Mouse (Mus musculus): ENCODE results near the gene Arhgef3. TPM values are rescaled to one million over a fixed set of nuclear protein-coding genes. Genes with fewer than 3 reads are reported as not detected.

Arhgef3 gene
- polyA plus RNA-seq, 2 experiments from 2014 or later, result 120 to 133 TPM

DNA sequence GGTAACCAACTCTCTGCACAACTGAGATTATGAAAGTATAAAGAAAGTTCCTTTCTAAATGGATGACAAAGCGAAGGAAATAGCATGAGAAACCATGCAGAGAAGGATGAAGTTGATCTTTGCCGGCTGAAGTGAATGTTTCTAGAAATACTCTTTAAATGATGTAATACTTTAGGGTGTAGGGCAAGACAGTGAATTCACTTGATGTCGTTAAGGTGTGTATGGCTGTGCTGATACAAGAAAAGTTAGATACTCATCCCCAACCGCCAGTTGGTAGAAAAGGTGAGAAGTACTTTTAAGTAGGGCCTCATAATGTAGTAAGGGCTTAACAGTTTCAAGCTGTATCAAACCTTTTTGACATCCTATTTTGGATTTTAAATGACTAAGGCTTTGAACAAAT lies 315.6 kb downstream of the Arhgef3 start:
- ATAC-seq, result no peak

DNA sequence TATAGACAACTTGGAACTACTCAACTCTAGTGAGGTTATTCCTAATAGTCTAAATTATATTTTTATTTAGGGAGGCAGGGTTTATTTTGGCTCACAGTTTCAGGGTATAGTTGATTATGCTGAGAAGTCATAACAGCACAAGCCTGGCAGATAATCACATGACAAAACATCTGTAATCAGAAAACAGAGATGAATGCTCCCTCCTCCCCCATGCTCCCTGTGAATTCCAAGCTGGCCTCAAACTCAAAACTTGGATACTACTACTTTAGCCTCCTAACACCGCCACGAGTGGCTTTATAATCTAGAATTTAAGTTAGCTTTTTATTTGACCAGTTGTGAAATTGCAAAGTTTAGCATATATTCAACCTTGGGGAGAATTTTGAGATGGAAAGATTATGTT lies 317.4 kb downstream of the Arhgef3 start:
- ATAC-seq, result no peak

DNA sequence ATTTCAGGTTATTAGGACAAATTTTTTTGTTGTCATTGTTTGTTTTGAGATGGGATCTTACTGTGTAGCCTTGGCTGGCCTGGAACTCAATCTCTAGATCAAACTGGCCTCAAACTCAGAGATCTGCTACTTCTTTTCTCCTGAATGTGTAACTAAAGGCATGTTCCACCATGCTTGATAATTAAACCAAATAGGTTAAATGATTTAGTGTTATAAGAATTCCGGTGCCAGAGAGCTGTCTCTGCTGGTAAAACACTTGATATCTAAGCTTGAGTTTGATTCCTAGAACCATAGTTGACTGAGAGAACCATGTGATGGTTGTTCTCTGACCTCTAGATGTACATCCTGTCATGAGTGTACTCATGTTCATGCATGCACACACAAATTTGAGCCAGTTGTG lies 321.4 kb downstream of the Arhgef3 start:
- ATAC-seq, result no peak

DNA sequence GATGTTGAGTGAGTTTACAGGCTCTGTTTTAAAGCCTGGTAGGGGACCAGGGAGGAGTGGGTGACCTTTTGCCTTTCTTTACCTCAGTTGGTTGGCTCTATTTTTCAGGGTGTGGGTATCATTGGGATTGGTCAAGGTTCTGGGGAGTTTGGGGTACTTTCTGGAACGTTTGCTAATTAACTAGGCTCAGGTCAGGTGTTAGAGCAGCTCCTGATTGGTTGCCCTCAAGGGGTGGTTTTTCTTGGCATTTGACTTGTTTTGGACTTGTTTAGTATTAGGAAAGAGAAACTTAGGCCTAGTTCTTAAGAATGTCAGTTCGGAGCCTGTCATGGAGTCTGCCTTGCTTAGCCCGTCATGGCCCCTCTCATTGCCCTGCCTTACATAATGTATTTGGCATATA lies 322.1 kb downstream of the Arhgef3 start:
- ATAC-seq, result no peak

DNA sequence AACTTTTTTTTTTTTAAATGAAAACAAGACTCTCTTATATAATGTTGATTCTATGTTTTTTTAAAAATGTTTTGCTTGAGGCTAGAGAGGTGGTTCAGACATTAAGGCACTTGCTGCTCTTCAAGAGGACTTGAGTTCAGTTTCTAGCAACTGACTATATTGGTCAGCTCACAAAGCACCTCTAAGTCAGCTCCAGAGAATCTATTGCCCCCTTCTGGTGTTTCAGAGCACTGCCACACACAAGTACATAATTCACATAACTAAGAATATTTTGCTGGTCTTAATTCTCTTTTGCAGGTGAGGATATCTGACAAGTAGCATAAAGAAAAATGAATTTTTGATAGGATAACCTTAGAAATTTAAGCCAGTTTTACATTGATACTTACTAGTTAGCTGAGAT lies 326.2 kb downstream of the Arhgef3 start:
- no peak for ATAC-seq

DNA sequence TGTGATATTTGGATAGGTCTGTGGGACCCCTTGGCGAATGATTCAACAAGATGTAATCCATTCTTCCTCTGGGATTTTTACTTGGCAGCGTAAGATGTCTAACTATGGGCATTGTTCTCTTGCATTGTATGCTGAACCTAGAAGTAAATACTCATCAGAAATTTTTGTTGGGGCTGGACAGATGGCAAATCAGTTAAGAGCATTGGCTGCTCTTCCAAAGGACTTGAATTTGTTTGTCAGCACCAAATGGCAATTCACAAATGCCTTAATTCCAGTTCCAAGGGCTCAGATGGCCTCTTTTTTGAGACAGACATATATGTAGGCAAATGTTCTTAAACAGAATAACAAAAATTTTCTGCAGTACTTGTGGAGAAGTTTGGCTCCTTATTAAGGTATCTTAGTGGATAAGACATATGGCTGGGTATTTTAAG lies 330.2 kb downstream of the Arhgef3 start:
- no peak for ATAC-seq

DNA sequence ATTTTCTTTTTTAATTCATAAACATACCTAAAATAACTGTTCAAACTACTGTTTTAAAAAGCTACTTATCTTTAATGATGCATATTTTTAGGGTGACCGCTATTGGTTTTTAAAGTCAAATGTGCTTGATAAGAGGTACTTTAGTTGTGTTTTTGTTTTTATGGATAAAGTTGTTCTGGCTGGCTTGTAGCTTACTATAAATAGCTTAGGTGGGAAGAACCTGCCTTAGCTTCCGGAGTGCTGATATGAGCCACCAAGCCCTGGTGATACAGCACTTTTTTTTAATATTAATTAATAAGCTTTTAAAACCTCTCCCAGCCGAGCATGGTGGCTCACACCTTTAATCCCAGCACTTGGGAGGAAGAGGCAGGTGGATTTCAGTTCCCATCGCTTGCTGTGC lies 332.3 kb downstream of the Arhgef3 start:
- ATAC-seq, result no peak

Other genes with a start within 250 kb of the Arhgef3 start
- 1 to 10 TPM in 1 of 2 experiments, not detected in 1; 1.5 TPM for gene Asb14, start 220.3 kb upstream of the Arhgef3 start, polyA plus RNA-seq (2017; shearing (Covaris generic))
- 10 to 100 TPM; 26.2 to 38.2 TPM for gene Appl1, start 143.7 kb upstream of the Arhgef3 start, polyA plus RNA-seq (2017; shearing (Covaris generic))
- gene Hesx1, start 120.5 kb upstream of the Arhgef3 start, polyA plus RNA-seq (2017; shearing (Covaris generic)), result under 1 TPM in 1 of 2 experiments, not detected in 1; 0.88 TPM
- under 1 TPM; 0.32 to 0.33 TPM for gene Il17rd, start 76.0 kb upstream of the Arhgef3 start, polyA plus RNA-seq (2017; shearing (Covaris generic))